Mouse (Mus musculus): Measurements from ENCODE around the gene Xpo4.

DNA sequence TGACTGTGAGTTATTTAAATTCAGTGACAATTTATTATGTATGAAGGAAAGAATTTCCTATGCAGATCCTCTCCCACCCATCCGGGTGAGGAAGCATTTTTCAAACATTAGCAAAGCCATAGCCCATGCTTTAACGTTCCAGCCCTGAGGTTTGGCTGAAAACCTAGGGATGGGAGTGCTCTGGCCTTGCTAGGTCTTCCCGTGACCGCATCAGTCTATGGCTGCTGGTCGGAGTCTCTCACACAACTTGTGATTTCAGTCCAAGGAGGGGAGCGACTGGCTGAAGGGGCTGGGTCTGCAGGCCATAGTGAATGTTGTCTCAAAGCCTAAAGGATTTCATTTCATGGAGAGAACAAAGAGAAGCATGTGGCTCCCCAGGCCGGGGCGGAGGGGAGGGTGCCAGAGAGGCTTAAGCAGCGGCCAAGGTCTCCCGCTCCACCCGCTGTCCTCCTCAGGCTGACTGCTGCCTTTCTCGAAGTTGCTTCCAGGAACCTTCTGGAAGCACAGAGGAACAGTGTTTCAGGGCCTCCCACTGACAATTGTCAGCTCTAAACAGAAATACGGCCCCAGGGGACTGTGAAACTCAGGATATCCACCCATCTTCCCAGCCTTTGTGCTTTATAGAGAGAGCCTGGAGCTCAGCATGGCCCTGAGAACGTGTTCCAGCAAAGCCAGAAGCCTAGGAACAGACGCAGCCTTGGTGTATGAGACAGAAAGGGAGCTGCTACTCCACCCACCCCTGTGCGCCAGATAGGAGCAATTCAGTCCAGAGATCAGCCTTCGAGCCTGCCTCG lies 42.1 kb upstream of the Xpo4 start:
- TF ChIP-seq POLR2A (IDR thresholded peaks at IDR 0.05; ENCODE audit: insufficient read depth, low read depth, low read length) (no peak), CTCF (IDR thresholded peaks at IDR 0.05; ENCODE audit: insufficient read depth, low read depth, low read length) (no peak)
